Mouse (Mus musculus) cerebellum, adult 9-10 months (tissue): ENCODE measurements around the gene Vmn1r169.
"Not testable (repeated sequence)": the region's sequence is repeated elsewhere in the genome, so short reads cannot be mapped to it uniquely, and the experiment has no call there.

ENCODE experiments used
- DNase-seq: peaks from one replicate; pipeline ENCODE4 v3.0.0; 2022

The Vmn1r169 gene

DNA sequence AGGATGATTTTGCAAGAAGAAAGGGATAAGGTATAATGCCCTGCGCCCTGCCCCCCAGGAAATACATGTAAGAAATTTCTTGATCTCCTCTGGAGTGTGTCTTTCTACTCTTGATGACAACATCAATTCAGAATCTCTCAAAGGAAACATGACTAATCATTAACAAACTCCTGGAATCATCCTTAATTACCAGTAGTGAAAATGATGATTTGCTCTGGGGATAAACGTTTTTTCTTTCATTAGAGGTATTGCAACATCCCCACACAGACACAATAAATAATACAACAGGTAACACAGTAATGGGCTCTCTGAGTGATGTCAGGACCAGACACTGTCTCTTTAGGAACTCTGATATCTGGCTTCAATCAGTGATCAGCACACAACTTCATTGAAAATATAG lies at the start of gene Vmn1r169:
Gene Vmn1r169 (plus strand): TSS at position 301 of the 400 bp plus-strand sequence.
- not testable (repeated sequence) for DNase-seq

DNA sequence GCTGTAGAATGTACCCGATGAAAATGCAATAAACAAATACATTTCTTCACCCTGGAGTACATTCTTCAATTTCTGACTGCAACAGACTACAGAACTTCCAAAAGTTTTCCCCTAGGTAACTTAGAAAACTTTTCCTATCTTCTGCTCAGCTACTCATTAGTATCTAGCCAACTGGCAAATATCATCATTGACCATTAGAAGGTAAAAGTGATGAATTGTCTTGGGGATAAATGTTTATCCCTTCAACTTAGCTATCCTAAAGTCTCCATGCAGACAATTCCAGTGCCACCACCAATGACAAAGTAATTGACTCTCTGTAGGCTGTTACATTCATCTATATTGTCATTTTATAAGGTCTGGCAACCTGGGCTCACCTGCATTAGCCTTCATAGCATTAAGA lies 35.9 kb upstream of the Vmn1r169 start, which contains the start of gene Vmn1r168:
Gene Vmn1r168 (plus strand): TSS at position 301 of the 400 bp plus-strand sequence.
- DNase-seq = not testable (repeated sequence)

DNA sequence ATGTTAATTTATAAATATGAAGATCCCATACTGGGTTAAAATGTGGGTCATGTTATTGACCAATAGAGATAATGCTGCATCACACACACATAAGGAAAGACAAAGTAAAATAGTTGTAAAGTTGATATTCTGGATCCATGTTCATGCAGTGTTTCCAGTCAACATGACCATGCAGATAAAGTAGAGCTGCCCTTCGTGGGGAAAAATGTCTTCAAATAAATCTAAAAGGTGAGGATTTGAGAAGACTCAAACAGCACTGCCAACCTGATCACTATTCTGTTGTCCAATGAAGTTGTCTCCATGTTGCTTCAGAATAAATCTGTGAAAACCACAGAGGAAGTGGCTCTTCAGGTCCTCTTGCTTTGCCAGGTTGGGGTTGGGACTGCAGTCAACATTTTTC lies 30.5 kb downstream of the Vmn1r169 start, which contains the start of gene Vmn1r170:
Gene Vmn1r170 (plus strand): TSS at position 301 of the 400 bp plus-strand sequence.
- DNase-seq = not testable (repeated sequence)
